Mouse (Mus musculus) cerebellum, adult 2 months (tissue): ENCODE results near the gene Hmgcl.

Source experiments
- CTCF ChIP-seq: fragments of 200-500 bp; IDR thresholded peaks from 2 replicates; pipeline ENCODE4 v1.5.1; 2011; ENCODE audit warnings: low read depth, mild to moderate bottlenecking, control low read depth, low read length, moderate library complexity, borderline replicate concordance; ENCODE audit not compliant: insufficient read depth
- POLR2A ChIP-seq: fragments of 200-500 bp; IDR thresholded peaks from 2 replicates; pipeline ENCODE4 v1.6.1; 2011; ENCODE audit warnings: low read length, control low read depth, borderline replicate concordance; ENCODE audit not compliant: insufficient read depth

- TF ChIP-seq POLR2A (no peak), CTCF (no peak)
Measured at GRCm38 (mm10) chr4:135985193-135985592, 38.9 kb downstream of the Hmgcl start.
